Mouse (Mus musculus): Measurements from ENCODE around the gene Tfip11. TPM values are rescaled to one million over a fixed set of nuclear protein-coding genes. Genes with fewer than 3 reads are reported as not detected.

Tfip11 gene
- polyA plus RNA-seq, 1 experiment: not detected

GRCm38 (mm10) chr5:112364184-112364797 is 38.1 kb downstream of the Tfip11 start:
- Histone ChIP-seq H3K4me3 (ENCODE audit: insufficient read depth, low read depth, low read length) (no peak overlapping the region), H3K27ac (ENCODE audit: insufficient read depth, low read depth, low read length) (no peak overlapping the region), H3K4me1 (ENCODE audit: control insufficient read depth, insufficient read depth, low read length) (peaks cover 10% of the 10 kb centered on the region)
- 81% methylated on average over 10 of the region's 10 CpGs for WGBS
- no peak for TF ChIP-seq CTCF (IDR thresholded peaks at IDR 0.05; ENCODE audit: insufficient read depth, low read depth, low read length)
- no peak for TF ChIP-seq POLR2A (IDR thresholded peaks at IDR 0.05; ENCODE audit: insufficient read depth, low read depth, low read length)

- TF ChIP-seq CTCF (IDR thresholded peaks at IDR 0.05; ENCODE audit: insufficient read depth, low read depth, low read length) (no peak), POLR2A (IDR thresholded peaks at IDR 0.05; ENCODE audit: insufficient read depth, low read depth, low read length) (no peak)
- 96% methylated on average over 6 of the region's 6 CpGs for WGBS
- peaks cover 23% of the 10 kb centered on the region for H3K4me1 ChIP-seq (ENCODE audit: control insufficient read depth, insufficient read depth, low read length)
- H3K4me3 ChIP-seq (ENCODE audit: insufficient read depth, low read depth, low read length): no peak overlapping the region
- H3K27ac ChIP-seq (ENCODE audit: insufficient read depth, low read depth, low read length): no peak overlapping the region
These were observed 40.7 kb downstream of the Tfip11 start for GRCm38 (mm10) chr5:112366879-112367278.

- Histone ChIP-seq H3K4me3 (ENCODE audit: insufficient read depth, low read depth, low read length) (no peak overlapping the region), H3K27ac (ENCODE audit: insufficient read depth, low read depth, low read length) (no peak overlapping the region), H3K4me1 (ENCODE audit: control insufficient read depth, insufficient read depth, low read length) (peaks cover 28% of the 10 kb centered on the region)
- no peak for TF ChIP-seq POLR2A (IDR thresholded peaks at IDR 0.05; ENCODE audit: insufficient read depth, low read depth, low read length)
- TF ChIP-seq CTCF (IDR thresholded peaks at IDR 0.05; ENCODE audit: insufficient read depth, low read depth, low read length): no peak
- WGBS: 85% methylated on average over 4 of the region's 4 CpGs
These were observed 41.2 kb downstream of the Tfip11 start for GRCm38 (mm10) chr5:112367338-112367737.

- WGBS: 67% methylated on average over 12 of the region's 12 CpGs
- H3K4me3 ChIP-seq (ENCODE audit: insufficient read depth, low read depth, low read length): no peak overlapping the region
- no peak for TF ChIP-seq CTCF (IDR thresholded peaks at IDR 0.05; ENCODE audit: insufficient read depth, low read depth, low read length)
- TF ChIP-seq POLR2A (IDR thresholded peaks at IDR 0.05; ENCODE audit: insufficient read depth, low read depth, low read length): no peak
- H3K4me1 ChIP-seq (ENCODE audit: control insufficient read depth, insufficient read depth, low read length): peaks cover 32% of the 10 kb centered on the region
- no peak overlapping the region for H3K27ac ChIP-seq (ENCODE audit: insufficient read depth, low read depth, low read length)
These were observed 41.8 kb downstream of the Tfip11 start for GRCm38 (mm10) chr5:112367929-112368328.

GRCm38 (mm10) chr5:112368666-112369065 is 42.5 kb downstream of the Tfip11 start:
- 84% methylated on average over 10 of the region's 10 CpGs for WGBS
- Histone ChIP-seq H3K4me1 (ENCODE audit: control insufficient read depth, insufficient read depth, low read length) (peaks cover 32% of the 10 kb centered on the region), H3K4me3 (ENCODE audit: insufficient read depth, low read depth, low read length) (no peak overlapping the region), H3K27ac (ENCODE audit: insufficient read depth, low read depth, low read length) (no peak overlapping the region)
- no peak for TF ChIP-seq CTCF (IDR thresholded peaks at IDR 0.05; ENCODE audit: insufficient read depth, low read depth, low read length)
- TF ChIP-seq POLR2A (IDR thresholded peaks at IDR 0.05; ENCODE audit: insufficient read depth, low read depth, low read length): no peak

GRCm38 (mm10) chr5:112369326-112369725 is 43.2 kb downstream of the Tfip11 start:
- TF ChIP-seq CTCF (IDR thresholded peaks at IDR 0.05; ENCODE audit: insufficient read depth, low read depth, low read length) (no peak), POLR2A (IDR thresholded peaks at IDR 0.05; ENCODE audit: insufficient read depth, low read depth, low read length) (no peak)
- no peak overlapping the region for H3K4me3 ChIP-seq (ENCODE audit: insufficient read depth, low read depth, low read length)
- H3K27ac ChIP-seq (ENCODE audit: insufficient read depth, low read depth, low read length): no peak overlapping the region
- H3K4me1 ChIP-seq (ENCODE audit: control insufficient read depth, insufficient read depth, low read length): peaks cover 32% of the 10 kb centered on the region
- 80% methylated on average over 13 of the region's 13 CpGs for WGBS

- 73% methylated on average over 12 of the region's 12 CpGs for WGBS
- Histone ChIP-seq H3K4me1 (ENCODE audit: control insufficient read depth, insufficient read depth, low read length) (peaks cover 32% of the 10 kb centered on the region), H3K4me3 (ENCODE audit: insufficient read depth, low read depth, low read length) (no peak overlapping the region), H3K27ac (ENCODE audit: insufficient read depth, low read depth, low read length) (no peak overlapping the region)
- TF ChIP-seq POLR2A (IDR thresholded peaks at IDR 0.05; ENCODE audit: insufficient read depth, low read depth, low read length) (no peak), CTCF (IDR thresholded peaks at IDR 0.05; ENCODE audit: insufficient read depth, low read depth, low read length) (no peak)
These were observed 44.2 kb downstream of the Tfip11 start for GRCm38 (mm10) chr5:112370236-112370813.

GRCm38 (mm10) chr5:112371933-112372332 is 45.8 kb downstream of the Tfip11 start:
- Histone ChIP-seq H3K4me1 (ENCODE audit: control insufficient read depth, insufficient read depth, low read length) (peaks cover 46% of the 10 kb centered on the region), H3K27ac (ENCODE audit: insufficient read depth, low read depth, low read length) (peak overlapping the region; percentile 74), H3K4me3 (ENCODE audit: insufficient read depth, low read depth, low read length) (no peak overlapping the region)
- 26% methylated on average over 7 of the region's 7 CpGs for WGBS
- TF ChIP-seq CTCF (IDR thresholded peaks at IDR 0.05; ENCODE audit: insufficient read depth, low read depth, low read length) (no peak), POLR2A (IDR thresholded peaks at IDR 0.05; ENCODE audit: insufficient read depth, low read depth, low read length) (no peak)

GRCm38 (mm10) chr5:112376111-112376510 is 50.0 kb downstream of the Tfip11 start:
- WGBS: 56% methylated on average over 4 of the region's 4 CpGs
- H3K27ac ChIP-seq (ENCODE audit: insufficient read depth, low read depth, low read length): peak overlapping the region; percentile 12; the same call in 1 of the 2 replicates

More at GRCm38 (mm10) chr5:112376111-112376510, 50.0 kb downstream of the Tfip11 start:
- Histone ChIP-seq H3K4me3 (ENCODE audit: insufficient read depth, low read depth, low read length) (no peak overlapping the region), H3K4me1 (ENCODE audit: control insufficient read depth, insufficient read depth, low read length) (peaks cover 43% of the 10 kb centered on the region)
- no peak for TF ChIP-seq POLR2A (IDR thresholded peaks at IDR 0.05; ENCODE audit: insufficient read depth, low read depth, low read length)
- no peak for TF ChIP-seq CTCF (IDR thresholded peaks at IDR 0.05; ENCODE audit: insufficient read depth, low read depth, low read length)
